Mouse (Mus musculus): ENCODE data around the gene Rab2b. TPM values are rescaled to one million over a fixed set of nuclear protein-coding genes. Genes with fewer than 3 reads are reported as not detected.
"Not testable (repeated sequence)": the region's sequence is repeated elsewhere in the genome, so short reads cannot be mapped to it uniquely, and the experiment has no call there.

Gene Rab2b
- 10 to 100 TPM; 38.2 to 45.1 TPM for total RNA-seq (2021)
- long read RNA-seq, experiment 1, transcript Rab2b-201 (8 exons, 2,906 nt), result major isoform, 11 of 20 reads
- long read RNA-seq, experiment 1, partial matches to known transcripts, result 5 of 20 reads
- long read RNA-seq, experiment 1, other reads (novel, unspliced or antisense), result 4 of 20 reads
- long read RNA-seq, experiment 2, partial matches to known transcripts, result 3 of 8 reads
- long read RNA-seq, experiment 2, other reads (novel, unspliced or antisense), result 1 of 8 reads

DNA sequence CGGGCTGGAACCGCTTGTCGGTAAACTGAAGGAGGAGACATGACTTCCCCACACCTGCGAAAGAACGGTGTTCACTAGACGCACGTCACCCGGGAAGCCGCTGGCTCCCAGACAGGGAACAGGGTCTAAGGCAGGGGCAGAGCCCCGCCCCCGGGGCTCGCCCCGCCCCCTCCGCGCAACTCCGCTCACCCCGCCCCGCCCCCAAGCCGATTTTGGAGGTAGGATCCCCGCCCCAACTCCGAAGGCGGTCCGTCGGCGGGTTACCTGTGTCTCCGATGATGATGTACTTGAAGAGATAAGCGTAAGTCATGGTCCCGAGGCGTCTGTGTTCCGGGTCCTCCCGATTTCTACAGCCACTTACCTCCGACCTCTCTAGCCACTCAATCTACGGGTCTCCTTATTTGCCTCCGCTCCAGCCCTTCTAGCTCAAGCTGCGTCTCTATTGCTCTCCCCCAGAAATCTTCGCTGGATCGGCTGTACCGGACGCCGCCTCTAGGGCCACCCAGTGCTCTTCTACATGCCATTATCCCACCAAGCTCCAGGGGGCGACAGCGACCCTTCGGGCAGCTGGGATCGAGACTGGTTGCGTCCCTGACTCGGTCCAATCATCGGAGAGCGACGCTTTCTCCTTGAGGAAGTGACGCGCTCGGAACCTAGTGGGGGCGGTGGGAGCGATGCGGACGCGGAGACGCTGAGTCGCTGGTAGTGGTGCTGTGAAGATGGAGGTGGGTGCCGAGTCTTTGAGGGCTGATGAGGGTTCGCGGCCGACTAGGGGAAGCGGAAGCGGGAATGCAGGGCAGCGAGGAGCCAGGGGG, at the start of gene Rab2b, which contains the start of gene Tox4:
TSS of gene Rab2b (minus strand) at position 614 of the 815 bp plus-strand sequence.
TSS of gene Tox4 (plus strand) at position 215 of the 815 bp plus-strand sequence.
- DNase-seq, result peak; percentile 97 to 99

DNA sequence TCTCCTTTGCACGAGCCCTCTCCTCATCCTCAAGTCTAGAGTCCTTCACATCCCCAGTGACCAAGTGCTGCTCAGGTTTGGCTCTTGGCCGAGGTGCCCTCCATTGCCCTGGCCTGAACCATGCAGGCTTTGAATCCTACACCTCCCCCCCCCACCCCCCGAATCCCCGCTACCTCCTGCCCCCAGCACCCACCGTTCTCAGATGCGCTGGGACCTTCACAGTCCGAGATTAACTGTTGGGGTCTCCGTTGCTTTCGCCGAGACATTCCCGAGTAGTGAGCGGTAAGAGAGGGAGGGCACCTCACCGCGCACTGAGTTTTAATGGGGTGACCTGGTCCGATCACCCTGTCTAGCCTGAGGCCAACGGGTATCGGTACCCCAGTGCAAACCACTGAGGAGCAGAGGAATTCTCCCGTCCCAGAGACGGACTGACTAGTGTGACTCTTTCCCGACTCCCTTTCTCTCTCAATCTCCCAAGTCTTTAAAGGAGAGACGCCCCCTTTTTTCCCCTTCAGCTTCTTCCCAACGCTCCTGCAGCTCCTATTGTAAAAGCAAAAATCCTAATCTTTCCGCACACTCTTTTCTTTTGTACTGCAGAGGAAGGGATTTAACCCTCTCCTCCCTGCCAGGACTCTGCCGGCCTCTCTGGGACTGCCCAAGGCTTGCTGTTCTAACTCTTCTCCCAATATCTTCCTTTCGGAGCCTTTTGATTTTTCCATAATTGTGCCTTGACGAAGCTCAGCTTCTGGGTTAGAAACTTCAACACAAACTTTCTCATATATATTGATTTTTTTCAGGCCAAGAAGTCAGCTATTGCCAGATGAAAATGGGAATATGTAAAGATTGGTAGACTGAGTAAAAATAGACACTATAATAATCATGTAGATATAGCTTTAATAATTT, 48.8 kb upstream of the Rab2b start, which contains the start of gene Sall2:
TSS of gene Sall2 (minus strand) at position 853 of the 903 bp plus-strand sequence.
- no peak for DNase-seq

DNA sequence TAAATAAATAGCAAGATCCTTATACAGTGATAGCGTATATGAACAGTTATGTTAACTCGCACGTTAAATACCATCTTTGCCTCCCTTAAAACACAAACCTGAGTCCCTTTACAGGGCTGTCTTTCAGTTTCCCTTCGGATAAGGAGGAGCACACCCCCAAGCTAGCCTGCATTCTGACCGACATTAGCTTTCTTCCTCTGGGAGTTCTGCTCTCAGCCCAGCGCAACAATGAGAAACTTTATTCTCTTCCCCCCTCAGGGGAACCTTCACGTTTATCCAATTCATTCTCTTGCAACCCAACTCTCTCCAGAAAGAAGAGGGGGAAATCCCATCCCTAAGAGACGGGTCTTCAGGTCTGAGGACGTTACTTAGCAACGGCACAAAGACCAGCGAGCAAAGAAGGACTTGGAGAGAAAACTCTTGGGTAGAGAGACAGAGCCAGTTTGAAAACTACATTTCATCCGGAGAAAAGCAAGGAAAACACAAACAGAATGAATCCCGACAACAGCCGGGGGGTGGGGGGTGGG, 48.1 kb upstream of the Rab2b start:
- no peak for DNase-seq

DNA sequence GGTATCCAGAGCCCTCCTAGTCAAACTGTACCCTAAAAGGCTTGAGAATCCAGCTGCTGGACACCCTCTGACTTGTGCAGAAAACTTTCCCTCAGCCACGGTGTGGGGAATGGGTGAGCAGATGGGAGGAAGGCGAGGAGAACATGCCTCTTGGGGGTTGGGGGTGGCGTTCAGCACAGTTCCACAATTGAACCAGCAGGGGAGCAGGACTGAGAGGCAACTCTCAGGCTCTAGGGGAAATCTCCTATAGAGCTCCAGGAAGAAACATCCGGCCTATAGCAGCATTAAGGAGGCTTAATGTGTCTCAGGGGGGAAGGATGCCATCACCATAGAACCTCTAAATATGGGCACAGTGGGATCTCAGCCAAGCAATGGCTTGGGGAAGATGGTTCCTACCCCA, 46.5 kb upstream of the Rab2b start:
- no peak for DNase-seq

DNA sequence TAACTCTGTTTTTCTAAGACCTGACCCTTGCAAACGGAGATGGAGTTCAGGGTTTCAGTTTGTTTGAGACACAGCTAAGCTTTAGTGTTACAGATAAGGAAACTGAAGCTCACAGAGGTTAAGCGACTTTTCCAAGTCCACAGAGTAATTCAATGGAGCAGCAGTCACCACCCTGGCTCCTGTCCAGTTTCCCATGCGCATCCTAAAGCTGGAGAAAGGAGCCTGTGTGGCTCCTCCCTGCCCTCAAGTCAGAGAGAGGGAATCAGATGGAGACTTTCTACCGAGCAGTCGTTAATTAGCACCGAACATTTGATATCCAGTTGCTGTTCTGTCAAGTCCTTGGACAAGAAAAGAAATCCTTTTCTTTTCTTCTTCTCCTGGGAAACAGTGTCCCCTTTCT, 40.0 kb upstream of the Rab2b start:
- no peak for DNase-seq

DNA sequence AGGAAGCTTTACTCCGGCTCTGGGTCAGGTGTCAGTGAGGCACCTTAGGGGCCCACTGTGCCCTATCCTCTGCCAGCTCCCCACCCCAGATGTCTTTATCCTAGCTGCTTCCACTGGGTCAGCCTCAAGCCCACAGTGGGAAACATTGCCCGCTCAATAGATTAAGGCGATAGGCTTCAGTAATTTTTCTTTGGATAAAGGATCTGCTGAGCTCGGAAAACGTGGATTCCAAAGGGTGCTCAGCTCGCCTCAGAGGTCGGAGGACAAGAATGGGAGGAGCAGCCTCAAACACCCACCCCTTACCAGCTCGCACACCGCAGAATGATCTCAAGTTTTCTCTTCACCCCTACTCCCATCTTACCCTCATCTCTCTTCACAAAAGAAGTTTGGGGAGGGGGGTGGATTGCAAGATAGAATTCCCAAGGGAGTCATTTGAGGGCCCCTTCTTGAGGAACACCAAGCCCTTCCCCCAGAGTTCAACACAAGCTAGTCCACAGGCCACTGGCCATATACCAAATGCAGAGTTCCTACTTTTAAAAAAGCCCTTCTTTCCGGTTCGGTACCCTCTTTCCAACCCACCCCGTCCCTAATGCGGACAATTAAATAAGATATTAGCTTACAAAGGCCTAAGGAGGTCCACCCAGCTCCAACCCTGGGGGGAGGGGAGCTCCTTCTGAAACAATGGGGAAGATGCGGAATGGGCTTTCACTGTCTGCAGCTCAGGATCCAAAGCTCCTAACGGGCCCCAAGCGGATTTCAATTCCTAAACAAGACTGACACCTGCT, 37.3 kb upstream of the Rab2b start:
- DNase-seq, result peak; percentile 13 to 27

DNA sequence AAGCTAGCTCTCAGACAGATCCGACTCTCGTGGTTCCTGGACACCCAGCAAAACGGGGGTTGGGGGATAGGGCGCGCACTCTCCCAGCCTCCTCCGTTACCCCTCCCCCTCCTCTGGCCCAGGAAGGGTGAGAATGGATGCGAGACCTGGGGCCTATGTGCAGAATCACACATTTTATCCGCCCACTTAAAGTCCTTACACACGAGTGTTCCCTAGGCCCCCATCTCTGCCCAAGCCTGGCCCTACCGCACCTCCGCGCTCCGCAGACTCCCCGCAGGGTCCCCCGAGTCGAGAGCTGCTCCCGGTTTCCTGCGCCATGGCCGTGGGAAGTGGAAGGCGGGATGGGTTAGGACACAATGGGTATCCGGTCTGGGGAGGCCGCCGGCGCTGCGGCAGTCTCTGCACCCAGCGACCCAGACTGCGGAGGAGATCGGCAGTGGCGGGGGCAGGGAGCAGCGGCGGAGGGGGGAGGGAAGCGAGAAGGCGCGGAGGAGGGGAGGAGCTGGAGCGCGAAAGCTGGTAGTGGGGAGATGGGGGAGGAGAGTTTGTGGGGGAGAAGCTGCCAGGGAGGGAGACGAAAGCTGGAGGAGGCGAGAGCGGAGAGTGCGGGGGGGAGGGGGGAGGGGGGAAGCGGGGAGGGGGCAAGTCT, 36.6 kb upstream of the Rab2b start:
- peak; percentile 73 to 83 for DNase-seq

DNA sequence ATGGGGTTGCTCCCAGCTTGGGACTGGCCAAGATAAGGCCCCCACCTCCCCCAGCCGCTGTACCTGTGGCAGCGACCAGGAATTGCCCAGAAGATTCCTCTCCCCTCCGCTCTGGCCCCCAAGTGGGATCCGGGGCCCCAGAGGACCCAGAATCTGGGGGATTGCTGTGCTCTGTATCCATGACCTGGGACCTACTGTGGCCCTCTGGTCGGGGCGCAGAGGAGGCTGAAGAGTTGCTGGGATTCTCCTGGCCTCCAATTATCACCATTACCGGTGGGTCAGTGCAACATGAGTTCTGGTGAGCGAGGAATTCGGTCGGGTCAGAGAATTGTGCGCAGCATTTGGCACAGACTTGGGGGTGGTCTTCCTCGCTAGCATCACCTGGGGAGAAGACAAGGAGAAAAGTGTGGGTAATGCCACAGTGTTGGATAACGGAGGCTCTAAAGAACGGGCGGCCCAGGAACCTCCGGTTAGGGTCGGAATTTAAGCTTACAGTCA, 36.0 kb upstream of the Rab2b start:
- DNase-seq, result no peak

DNA sequence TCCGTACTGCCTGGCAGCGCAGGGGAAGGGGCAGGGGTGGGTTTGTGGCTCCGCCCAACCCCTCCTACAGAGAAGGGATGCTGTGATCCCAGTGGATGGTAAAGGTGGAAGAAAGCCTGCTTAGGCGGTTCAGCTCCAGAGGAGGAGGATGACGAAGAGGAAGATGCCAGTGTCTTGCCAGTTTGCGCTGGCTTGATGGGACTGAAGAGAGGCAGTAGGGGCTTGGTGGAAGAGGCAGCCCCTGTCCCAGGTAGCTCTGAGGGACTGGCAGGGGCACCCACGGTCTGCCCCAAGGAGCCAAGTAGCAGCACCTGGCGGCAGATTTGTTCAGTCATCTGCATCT, 35.4 kb upstream of the Rab2b start:
- no peak for DNase-seq

DNA sequence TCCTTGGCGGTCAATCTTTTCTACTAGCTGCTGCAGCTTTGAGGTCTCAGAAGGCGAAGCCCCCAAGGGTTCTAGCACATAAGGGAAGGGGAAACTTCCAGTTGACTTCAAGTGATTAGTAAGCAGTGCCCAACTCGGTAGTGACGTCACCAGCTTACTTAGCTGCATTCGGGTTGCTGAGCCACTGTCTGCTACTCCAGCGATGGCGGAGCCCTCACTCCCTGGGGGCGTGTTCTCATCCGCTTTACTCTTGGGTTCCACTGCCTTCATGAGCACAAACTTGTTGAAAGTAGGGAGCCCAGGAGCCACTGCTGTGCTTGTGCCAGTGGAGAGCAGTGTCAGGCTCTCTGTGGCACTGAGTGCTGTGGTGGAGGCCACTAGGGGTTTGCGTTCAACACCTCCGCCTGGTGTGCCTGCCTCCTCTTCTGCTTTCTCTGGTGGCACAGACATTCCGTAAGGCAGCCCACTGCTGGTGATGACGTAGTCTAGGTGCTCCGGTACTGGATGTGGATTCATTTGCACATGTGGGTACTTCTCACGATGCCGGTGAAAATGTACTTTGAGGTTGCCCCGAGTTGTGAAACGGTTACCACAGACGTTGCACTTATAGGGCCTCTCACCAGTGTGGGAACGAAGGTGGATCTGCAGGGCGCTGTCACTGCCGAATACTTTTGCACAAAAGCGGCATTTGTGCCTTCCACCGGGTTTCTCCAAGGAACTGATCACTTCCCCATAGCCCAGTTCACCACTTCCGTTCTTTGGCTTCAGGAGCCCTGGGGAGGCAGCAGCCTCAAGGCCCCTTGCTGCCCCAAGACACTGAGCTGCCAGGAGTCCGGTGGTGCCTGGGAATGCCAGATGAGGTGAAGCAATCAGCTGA, 34.8 kb upstream of the Rab2b start:
- DNase-seq, result no peak

DNA sequence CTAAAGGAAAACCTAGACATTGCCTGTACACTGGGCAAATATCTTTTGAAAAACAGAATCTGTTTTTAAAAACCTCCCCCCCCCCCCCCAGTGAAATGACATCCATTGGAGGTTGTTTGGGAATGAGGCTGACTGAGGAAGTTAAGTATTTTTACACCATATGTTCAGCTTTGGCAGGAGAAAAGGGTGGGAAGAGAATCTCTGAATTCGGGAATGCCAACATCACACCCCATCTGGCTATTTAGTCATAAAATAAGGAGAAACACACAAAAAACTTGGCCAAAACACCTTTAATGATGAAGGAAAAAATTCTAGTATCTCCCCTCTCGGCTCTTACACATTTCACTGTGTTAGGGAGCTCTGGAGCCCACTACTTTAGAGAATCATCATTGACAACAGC, 31.6 kb upstream of the Rab2b start:
- no peak for DNase-seq

DNA sequence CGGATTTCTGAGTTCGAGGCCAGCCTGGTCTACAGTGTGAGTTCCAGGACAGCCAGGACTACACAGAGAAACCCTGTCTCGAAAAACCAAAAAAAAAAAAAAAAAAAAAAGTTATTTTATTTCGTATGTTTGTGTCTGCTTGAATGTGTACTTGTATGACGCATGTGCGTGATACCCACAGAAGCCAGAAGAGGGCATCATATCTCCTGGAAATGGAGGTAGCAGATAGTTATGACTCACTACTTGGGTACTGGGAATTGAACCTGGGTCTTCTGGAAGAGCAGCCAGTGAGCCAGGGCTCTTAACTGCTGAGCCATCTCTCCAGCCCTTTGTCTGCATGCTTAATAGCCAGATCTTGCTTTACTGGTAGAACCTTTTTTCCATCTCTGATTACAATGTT, 31.0 kb upstream of the Rab2b start:
- not testable (repeated sequence) for DNase-seq

DNA sequence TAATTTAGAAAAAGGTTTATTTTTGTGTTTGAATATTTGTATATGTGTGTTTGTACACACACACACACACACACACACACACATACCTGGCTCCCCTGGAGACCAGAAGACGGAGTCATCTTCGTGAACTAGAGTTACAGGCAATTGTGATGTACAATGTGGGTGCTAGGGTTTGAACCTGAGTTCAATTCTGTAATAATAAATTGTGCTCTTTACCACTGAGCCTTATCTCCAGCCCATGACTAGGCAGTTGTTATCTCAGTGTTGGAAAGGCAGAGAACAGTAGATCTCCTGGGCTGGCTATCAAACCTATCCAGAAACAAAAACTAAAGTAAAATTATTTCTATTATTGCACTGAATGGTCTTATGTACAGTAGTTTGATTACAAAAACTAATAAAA, 26.8 kb upstream of the Rab2b start:
- no peak for DNase-seq

DNA sequence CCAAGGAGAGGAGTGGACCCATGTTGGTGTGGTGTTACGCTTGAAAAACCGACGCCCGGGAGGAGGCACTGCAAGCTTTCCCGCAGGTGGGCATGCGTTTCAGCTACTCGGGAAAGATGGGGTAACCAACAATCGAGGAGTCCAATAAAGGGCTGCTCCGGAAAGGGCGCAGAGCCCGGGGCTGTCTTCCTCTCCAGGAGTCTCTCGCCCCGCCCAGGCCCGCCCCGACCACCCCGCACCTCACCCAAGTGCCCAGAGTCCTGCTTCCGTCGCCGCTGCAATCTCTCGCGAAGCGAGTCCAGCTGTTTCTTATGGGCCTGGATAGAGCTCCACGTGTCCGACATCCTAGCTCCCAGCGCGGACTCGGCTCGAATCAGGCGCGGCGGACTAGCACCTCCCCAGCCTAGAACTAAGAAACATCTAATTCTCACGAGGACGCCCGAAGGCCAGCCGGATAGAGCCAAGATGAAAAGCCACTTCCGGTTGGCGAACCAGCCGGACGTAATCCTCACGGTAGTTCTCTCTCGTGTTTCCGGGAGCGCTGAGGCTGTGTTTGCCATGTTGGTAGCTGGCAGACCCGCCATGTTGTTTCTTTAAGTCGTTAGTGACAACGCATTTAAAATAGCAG, 25.4 kb upstream of the Rab2b start, which contains the start of gene Mettl3:
TSS of gene Mettl3 (minus strand) at position 485 of the 628 bp plus-strand sequence.
- DNase-seq, result peak; percentile 92

DNA sequence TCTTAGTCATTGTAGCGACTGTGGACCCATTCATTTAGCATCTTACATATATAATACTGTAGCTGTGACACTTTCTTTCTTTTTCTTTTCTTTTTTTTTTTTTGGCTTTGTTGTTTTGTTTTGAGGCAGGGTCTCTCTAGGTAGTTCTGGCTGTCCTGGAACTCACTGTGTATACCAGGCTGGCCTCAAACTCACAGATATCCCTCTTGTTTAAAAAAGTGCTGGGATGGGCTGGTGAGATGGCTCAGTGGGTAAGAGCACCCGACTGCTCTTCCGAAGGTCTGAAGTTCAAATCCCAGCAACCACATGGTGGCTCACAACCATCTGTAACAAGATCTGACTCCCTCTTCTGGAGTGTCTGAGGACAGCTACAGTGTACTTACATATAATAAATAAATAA, 24.2 kb upstream of the Rab2b start:
- DNase-seq, result not testable (repeated sequence)

DNA sequence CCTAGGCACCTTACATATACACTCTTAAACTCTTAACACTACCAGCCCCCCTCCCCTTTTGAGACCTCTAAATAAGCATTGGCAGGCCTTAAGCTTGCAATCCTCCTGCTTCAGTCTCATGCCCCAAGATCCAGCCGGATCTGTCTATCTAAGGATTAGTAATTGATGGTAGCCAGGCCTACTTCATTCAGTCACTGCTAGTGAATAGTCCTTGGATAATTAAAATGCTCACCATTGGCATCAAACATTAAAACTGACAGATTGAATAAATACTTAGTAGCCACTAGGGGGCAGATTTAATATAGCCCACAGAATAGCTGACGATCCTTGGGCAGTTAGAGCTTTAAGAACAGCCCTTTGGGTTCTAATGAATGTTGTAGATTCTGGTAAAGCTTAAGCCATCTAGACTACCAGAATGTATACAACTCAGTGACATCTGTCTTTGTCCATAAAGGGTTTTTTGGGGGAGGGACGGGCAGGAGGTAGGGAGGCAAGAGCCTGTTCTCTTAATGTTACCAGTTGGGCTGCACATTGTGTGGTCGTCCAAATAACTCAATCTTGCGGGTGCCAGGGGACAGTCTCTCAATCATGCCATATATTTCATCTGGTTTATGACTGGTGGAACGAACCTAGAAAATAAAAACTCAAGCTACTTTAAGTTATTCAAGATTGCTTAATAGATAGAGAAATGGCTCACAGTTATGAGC, 16.4 kb upstream of the Rab2b start:
- DNase-seq, result no peak

DNA sequence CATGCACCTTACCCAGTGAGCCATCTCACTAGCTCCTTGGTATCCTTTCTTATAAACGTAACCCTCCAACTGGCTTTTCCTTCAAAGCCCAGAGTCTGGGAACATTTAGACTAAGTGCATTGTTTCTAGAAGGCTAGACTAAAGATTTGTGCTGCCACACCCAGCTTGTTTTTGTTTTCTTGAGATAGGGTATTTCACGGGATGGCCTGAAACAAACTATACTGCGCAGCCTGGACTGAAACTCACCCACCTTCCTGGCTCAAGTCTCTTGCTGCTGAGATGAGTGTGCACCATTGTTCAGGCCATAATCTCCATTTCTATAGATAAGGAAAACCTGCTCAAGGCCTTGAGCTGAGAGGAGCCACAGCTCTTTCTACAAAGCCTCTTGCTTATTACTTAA, 4.8 kb upstream of the Rab2b start:
- DNase-seq, result no peak

DNA sequence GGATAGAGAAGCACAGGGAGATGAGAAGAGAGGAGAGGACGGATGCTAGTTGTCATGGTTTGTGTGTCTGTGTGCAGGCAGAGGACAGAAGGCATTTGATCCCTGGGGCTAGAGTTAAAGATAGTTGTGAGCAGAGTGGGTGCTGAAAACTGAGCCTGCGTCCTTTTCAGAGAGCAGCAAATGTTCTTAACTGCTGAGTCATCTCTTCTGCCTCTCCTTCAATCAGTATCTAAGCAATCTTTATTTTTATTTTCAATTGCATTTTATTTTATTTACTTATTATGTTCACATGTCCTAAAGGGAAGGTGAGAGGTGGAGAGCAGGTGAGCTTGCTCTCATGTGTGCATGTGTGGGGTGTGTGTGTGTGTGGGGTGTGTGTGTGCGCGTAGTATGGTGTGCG, 4.3 kb upstream of the Rab2b start:
- no peak for DNase-seq
